Mouse (Mus musculus): ENCODE results near the gene Ntn1. TPM values are rescaled to one million over a fixed set of nuclear protein-coding genes. Genes with fewer than 3 reads are reported as not detected.

Gene Ntn1
- 7.4 and 8.2 TPM in 2 replicates for polyA plus RNA-seq (2016; fragmentation: Nextera tagmentation; extraction: Ambion mirVana)

DNA sequence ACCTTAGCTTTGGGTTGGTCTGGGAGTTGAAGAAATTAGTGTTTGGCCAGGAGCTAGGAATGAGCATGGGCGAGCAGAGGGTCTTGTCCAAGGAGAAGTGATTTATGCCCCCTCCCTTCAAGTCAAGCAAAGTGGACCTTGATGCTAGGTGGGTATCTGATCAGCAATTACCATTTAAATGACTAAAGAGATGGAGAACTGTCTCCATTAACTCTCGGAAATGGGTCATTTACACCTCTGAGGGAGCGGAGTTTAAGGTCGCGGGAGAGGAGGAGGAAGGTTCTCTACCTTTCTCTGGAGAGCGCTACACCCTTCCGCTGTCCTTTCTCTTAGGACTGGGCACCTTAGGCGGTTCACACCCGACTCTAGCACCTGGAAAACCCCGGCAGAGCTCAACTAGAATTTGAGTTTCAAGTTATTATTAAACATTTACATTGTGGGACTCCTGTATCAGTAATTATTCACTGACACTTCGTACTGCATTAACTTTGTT, at the start of gene Ntn1:
TSS of gene Ntn1 (minus strand) at position 97 of the 493 bp plus-strand sequence.
- Histone ChIP-seq H3K4me3 (peak within 1 kb of the TSS; percentile 66), H3K9me3 (no peaks in the 10 kb centered on the region), H3K4me1 (peaks cover 24% of the 10 kb centered on the region), H3K27me3 (replicated peaks; ENCODE audit: low read depth, poor library complexity, severe bottlenecking) (peaks cover 95% of the 10 kb centered on the region), H3K27ac (replicated peaks) (peak within 1 kb of the TSS; percentile 83), H3K36me3 (replicated peaks) (no peaks in the 10 kb centered on the region)
- 4% methylated on average over 11 of the region's 11 CpGs for WGBS
- no peak for DNase-seq (ENCODE audit: low spot score)

GRCm38 (mm10) chr11:68448356-68448755, 47.7 kb upstream of the Ntn1 start:
- Histone ChIP-seq H3K9me3 (no peaks in the 10 kb centered on the region), H3K27ac (replicated peaks) (no peak overlapping the region), H3K27me3 (replicated peaks; ENCODE audit: low read depth, poor library complexity, severe bottlenecking) (peaks cover 3% of the 10 kb centered on the region; the same call in 1 of the 2 replicates), H3K36me3 (replicated peaks) (no peaks in the 10 kb centered on the region), H3K4me1 (peaks cover 23% of the 10 kb centered on the region), H3K4me3 (no peak overlapping the region)
- no peak for DNase-seq (ENCODE audit: low spot score)
- 89% methylated on average over 7 of the region's 7 CpGs for WGBS

DNA sequence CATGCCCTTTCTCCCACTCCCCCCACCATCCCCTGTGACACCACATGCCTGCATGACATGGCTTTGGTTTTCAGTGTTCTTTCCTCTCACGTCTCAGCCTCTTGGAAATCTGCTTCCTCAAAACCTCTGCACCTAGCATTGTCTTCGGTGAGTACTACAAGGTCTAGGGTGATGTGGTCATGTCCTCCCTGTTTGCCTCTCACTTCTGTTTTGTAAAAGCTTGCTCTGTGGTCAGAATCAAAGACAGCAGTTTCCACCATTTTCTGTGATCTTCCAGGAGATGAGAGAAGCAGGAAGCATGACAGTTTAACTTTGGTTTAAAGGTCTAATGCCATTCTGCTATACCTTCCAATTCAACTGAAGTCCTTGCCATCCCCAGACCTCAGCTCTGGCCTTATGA, 46.6 kb upstream of the Ntn1 start:
- Histone ChIP-seq H3K4me3 (no peak overlapping the region), H3K27ac (replicated peaks) (no peak overlapping the region), H3K9me3 (no peaks in the 10 kb centered on the region), H3K4me1 (peaks cover 19% of the 10 kb centered on the region), H3K27me3 (replicated peaks; ENCODE audit: low read depth, poor library complexity, severe bottlenecking) (peaks cover 3% of the 10 kb centered on the region; the same call in 1 of the 2 replicates), H3K36me3 (replicated peaks) (no peaks in the 10 kb centered on the region)
- 83% methylated on average over 2 of the region's 2 CpGs for WGBS
- no peak for DNase-seq (ENCODE audit: low spot score)

GRCm38 (mm10) chr11:68446547-68446946, 45.9 kb upstream of the Ntn1 start:
- peaks cover 7% of the 10 kb centered on the region; the same call in 1 of the 2 replicates for H3K27me3 ChIP-seq (replicated peaks; ENCODE audit: low read depth, poor library complexity, severe bottlenecking)
- H3K9me3 ChIP-seq = no peaks in the 10 kb centered on the region
- DNase-seq (ENCODE audit: low spot score) = no peak
- H3K27ac ChIP-seq (replicated peaks) = no peak overlapping the region
- H3K4me1 ChIP-seq = peaks cover 13% of the 10 kb centered on the region
- no peak overlapping the region for H3K4me3 ChIP-seq
- H3K36me3 ChIP-seq (replicated peaks) = no peaks in the 10 kb centered on the region
- WGBS = 90% methylated on average over 4 of the region's 4 CpGs

DNA sequence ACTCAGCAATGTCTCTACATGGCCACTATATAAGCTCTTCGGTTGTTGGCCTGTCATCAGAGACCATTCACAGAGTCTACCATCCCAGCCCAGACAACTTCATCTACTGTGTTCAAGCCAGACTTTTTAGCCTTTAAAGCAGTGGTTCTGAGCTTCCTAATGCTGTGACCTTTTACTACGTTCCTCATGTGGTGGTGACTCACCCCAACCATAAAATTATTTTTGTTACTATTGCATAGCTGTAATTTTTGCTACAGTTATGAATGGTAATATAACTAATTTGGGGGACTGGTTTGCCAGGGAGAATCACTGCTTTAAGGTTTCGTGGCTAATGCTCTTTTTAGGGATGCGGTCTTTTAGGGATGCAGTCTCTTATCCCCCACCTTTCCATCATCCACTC, 45.3 kb upstream of the Ntn1 start:
- no peak overlapping the region for H3K27ac ChIP-seq (replicated peaks)
- H3K9me3 ChIP-seq = no peaks in the 10 kb centered on the region
- DNase-seq (ENCODE audit: low spot score) = no peak
- peaks cover 7% of the 10 kb centered on the region for H3K27me3 ChIP-seq (replicated peaks; ENCODE audit: low read depth, poor library complexity, severe bottlenecking)
- H3K36me3 ChIP-seq (replicated peaks) = no peaks in the 10 kb centered on the region
- H3K4me3 ChIP-seq = no peak overlapping the region
- 91% methylated on average over 4 of the region's 4 CpGs for WGBS
- H3K4me1 ChIP-seq = peaks cover 6% of the 10 kb centered on the region

DNA sequence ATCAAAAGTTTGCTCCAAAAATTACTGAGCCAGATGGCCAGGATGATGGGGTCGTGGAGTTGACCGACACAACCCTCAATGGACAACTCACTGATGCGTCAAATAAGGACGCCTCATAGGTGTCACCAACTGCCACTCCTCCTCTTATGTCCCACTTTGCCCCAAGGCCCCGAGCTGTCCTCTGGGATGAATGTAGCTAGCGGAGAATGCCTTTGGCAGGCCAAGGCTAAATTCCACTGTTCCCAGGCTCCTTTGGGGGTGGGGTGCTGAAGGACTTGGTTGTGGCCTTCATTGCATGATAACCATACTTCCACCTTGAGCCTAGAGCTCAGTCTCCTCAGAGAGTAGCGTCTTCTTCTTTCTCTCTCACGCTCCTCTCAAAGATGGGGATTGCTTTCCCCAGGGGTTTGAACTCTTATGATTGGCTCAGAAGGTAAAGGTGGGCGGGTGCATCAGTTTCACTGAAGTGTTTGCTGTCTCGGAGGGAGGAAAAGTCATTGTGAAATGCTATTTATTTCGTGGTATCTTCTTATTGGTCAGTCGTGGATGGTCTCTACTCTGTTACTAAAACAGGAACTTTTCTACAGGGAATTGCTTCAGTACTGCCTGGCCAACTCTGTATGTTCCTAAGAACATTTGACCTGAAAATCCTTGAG, 42.5 kb upstream of the Ntn1 start:
- no peak overlapping the region for H3K4me3 ChIP-seq
- DNase-seq (ENCODE audit: low spot score) = no peak
- H3K27ac ChIP-seq (replicated peaks) = no peak overlapping the region
- no peaks in the 10 kb centered on the region for H3K4me1 ChIP-seq
- peaks cover 4% of the 10 kb centered on the region for H3K27me3 ChIP-seq (replicated peaks; ENCODE audit: low read depth, poor library complexity, severe bottlenecking)
- H3K36me3 ChIP-seq (replicated peaks) = no peaks in the 10 kb centered on the region
- H3K9me3 ChIP-seq = no peaks in the 10 kb centered on the region
- 80% methylated on average over 12 of the region's 12 CpGs for WGBS

DNA sequence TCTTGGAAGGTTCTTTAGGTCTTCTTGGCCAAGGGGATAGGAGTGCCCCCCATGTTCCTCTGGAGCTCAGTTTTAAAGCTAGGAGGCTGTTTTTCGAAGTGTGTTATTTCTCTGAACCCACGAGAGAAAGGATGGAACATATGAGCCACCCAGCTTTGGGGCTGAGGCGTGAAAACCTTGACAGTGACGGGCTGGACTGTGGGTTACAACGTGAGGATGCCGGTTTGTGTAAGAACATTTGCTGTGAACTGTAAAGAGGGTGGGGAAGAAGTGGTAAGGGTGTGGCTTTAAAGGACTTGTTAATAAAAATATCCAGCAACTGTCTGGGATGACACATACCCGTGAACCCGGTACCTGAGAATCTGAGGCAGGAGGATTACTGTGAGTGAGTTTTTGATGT, 41.7 kb upstream of the Ntn1 start:
- no peaks in the 10 kb centered on the region for H3K4me1 ChIP-seq
- DNase-seq (ENCODE audit: low spot score) = no peak
- no peak overlapping the region for H3K4me3 ChIP-seq
- no peaks in the 10 kb centered on the region for H3K9me3 ChIP-seq
- no peaks in the 10 kb centered on the region for H3K36me3 ChIP-seq (replicated peaks)
- 90% methylated on average over 8 of the region's 8 CpGs for WGBS
- peaks cover 4% of the 10 kb centered on the region for H3K27me3 ChIP-seq (replicated peaks; ENCODE audit: low read depth, poor library complexity, severe bottlenecking)
- no peak overlapping the region for H3K27ac ChIP-seq (replicated peaks)

- H3K36me3 ChIP-seq (replicated peaks) = no peaks in the 10 kb centered on the region
- WGBS = 78% methylated on average over 5 of the region's 5 CpGs
- no peak overlapping the region for H3K27ac ChIP-seq (replicated peaks)
- H3K27me3 ChIP-seq (replicated peaks; ENCODE audit: low read depth, poor library complexity, severe bottlenecking) = peaks cover 4% of the 10 kb centered on the region
- no peak for DNase-seq (ENCODE audit: low spot score)
- no peaks in the 10 kb centered on the region for H3K4me1 ChIP-seq
- no peaks in the 10 kb centered on the region for H3K9me3 ChIP-seq
- H3K4me3 ChIP-seq = no peak overlapping the region
Measured at GRCm38 (mm10) chr11:68440965-68441364, 40.3 kb upstream of the Ntn1 start.

- Histone ChIP-seq H3K9me3 (no peaks in the 10 kb centered on the region), H3K36me3 (replicated peaks) (no peaks in the 10 kb centered on the region), H3K27ac (replicated peaks) (no peak overlapping the region), H3K27me3 (replicated peaks; ENCODE audit: low read depth, poor library complexity, severe bottlenecking) (peaks cover 7% of the 10 kb centered on the region), H3K4me1 (0 out of 2 replicates have a peak, but pooled peaks cover 3% of the 10 kb centered on the region), H3K4me3 (no peak overlapping the region)
- WGBS = 86% methylated on average over 9 of the region's 9 CpGs
- no peak for DNase-seq (ENCODE audit: low spot score)
Measured at GRCm38 (mm10) chr11:68440100-68440499, 39.5 kb upstream of the Ntn1 start.

DNA sequence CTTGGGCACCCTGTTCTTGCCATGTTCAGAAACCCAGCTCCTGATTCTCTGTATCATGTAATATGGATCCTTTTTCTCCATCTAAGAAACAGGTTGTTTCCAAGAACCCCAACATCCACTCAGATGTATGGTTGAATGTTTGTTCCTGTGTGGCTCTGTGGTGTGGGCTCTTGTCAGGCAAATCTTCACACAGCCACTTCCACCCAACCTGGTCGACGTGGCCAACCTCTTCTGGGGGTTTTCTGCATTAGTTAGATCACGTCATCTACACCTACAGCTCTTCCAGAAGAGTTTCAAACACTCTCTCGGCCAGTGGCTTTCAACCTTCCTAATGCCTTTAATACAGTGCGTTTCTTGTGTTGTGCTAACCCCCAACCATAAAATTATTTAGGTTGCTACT, 35.8 kb upstream of the Ntn1 start:
- Histone ChIP-seq H3K4me3 (no peak overlapping the region), H3K36me3 (replicated peaks) (no peaks in the 10 kb centered on the region), H3K27ac (replicated peaks) (no peak overlapping the region), H3K9me3 (no peaks in the 10 kb centered on the region), H3K4me1 (peaks cover 18% of the 10 kb centered on the region), H3K27me3 (replicated peaks; ENCODE audit: low read depth, poor library complexity, severe bottlenecking) (peaks cover 36% of the 10 kb centered on the region)
- 82% methylated on average over 5 of the region's 5 CpGs for WGBS
- no peak for DNase-seq (ENCODE audit: low spot score)

GRCm38 (mm10) chr11:68435601-68436000, 35.0 kb upstream of the Ntn1 start:
- Histone ChIP-seq H3K27me3 (replicated peaks; ENCODE audit: low read depth, poor library complexity, severe bottlenecking) (peaks cover 43% of the 10 kb centered on the region), H3K27ac (replicated peaks) (no peak overlapping the region), H3K9me3 (no peaks in the 10 kb centered on the region), H3K4me3 (no peak overlapping the region), H3K36me3 (replicated peaks) (no peaks in the 10 kb centered on the region), H3K4me1 (peaks cover 18% of the 10 kb centered on the region)
- no peak for DNase-seq (ENCODE audit: low spot score)
- WGBS = 93% methylated on average over 4 of the region's 4 CpGs

GRCm38 (mm10) chr11:68434697-68435096, 34.1 kb upstream of the Ntn1 start:
- Histone ChIP-seq H3K27me3 (replicated peaks; ENCODE audit: low read depth, poor library complexity, severe bottlenecking) (peaks cover 52% of the 10 kb centered on the region), H3K36me3 (replicated peaks) (no peaks in the 10 kb centered on the region), H3K27ac (replicated peaks) (no peak overlapping the region), H3K4me1 (peaks cover 18% of the 10 kb centered on the region), H3K4me3 (no peak overlapping the region), H3K9me3 (no peaks in the 10 kb centered on the region)
- DNase-seq (ENCODE audit: low spot score) = no peak
- 87% methylated on average over 2 of the region's 2 CpGs for WGBS

GRCm38 (mm10) chr11:68433534-68433933, 32.9 kb upstream of the Ntn1 start:
- WGBS = 87% methylated on average over 5 of the region's 5 CpGs
- no peak for DNase-seq (ENCODE audit: low spot score)
- H3K9me3 ChIP-seq = no peaks in the 10 kb centered on the region
- H3K27me3 ChIP-seq (replicated peaks; ENCODE audit: low read depth, poor library complexity, severe bottlenecking) = peaks cover 62% of the 10 kb centered on the region
- no peak overlapping the region for H3K27ac ChIP-seq (replicated peaks)
- H3K4me1 ChIP-seq = peaks cover 18% of the 10 kb centered on the region
- no peak overlapping the region for H3K4me3 ChIP-seq
- no peaks in the 10 kb centered on the region for H3K36me3 ChIP-seq (replicated peaks)

Data from embryonic facial prominence, embryonic 10.5 days (tissue).